ENCODE assay signal across 7 mouse cellular contexts in the genomic region with DNA sequence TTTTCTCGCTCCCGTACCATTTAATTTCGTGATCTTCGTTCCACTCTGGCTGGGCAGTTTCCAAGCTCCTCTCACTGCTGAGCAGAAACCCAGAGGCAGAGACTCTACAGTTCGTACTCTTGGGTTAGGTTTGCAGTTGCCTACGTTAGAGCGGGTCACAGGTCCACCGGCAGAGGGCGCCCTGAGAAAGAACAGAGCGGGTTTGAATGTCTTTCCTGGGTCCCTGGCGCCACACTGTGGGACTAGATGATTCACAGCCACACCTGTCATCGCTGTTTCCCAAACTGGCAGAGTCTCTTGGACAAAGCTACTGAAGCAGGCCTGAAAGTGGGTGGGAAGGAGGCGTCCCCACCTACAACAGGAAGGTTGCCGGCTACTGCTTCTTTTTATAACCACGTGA.
DNase-seq lines count a peak whose midpoint lies in the region; ATAC-seq and TF ChIP-seq lines count a peak whose summit lies in the region.

No protein-coding gene starts in this region.

- no peak for TF ChIP-seq POLR2A in spleen, adult 2 months (IDR thresholded peaks at IDR 0.05; ENCODE audit: low read depth, low read length)

- H3K27me3 ChIP-seq in midbrain, embryonic 12.5 days: peaks cover 92% of the 10 kb centered on the region
- H3K27me3 ChIP-seq in spleen, adult 2 months (ENCODE audit: control insufficient read depth, insufficient read depth, low read length): peaks cover 14% of the 10 kb centered on the region

- ATAC-seq in inflammation-experienced regulatory T-cells, adult 6 months: peak; percentile 38
- peak; percentile 53 for ATAC-seq in midbrain, embryonic 12.5 days (ENCODE audit: low FRiP score, low read depth)

- TF ChIP-seq CTCF in spleen, adult 2 months (IDR thresholded peaks at IDR 0.05; ENCODE audit: extremely low read depth, insufficient read depth, insufficient read length, insufficient replicate concordance): peak; percentile 63; the same call in 1 of the 2 replicates

- 0 out of 2 replicates have a peak overlapping the region, but pooled peaks have one; percentile 1 for H3K9ac ChIP-seq in midbrain, embryonic 12.5 days (replicated peaks)

- no peaks in the 10 kb centered on the region for H3K36me3 ChIP-seq in midbrain, embryonic 12.5 days
- no peaks in the 10 kb centered on the region for H3K36me3 ChIP-seq in spleen, adult 2 months (ENCODE audit: control insufficient read depth, insufficient read depth, low read length)

- intact Hi-C loops in left cerebral cortex, postnatal 10 days (cut with DNase I): loop anchor here (2.0 kb wide), 1 partner anchor 48 kb away; no protein-coding TSS in a partner anchor

- peaks cover 85% of the 10 kb centered on the region for H3K4me1 ChIP-seq in midbrain, embryonic 12.5 days
- H3K4me1 ChIP-seq in spleen, adult 2 months (ENCODE audit: control insufficient read depth, insufficient read depth, insufficient read length): peaks cover 3% of the 10 kb centered on the region; the same call in 1 of the 2 replicates

- DNase-seq in T-cell, adult 2 months (ENCODE audit: low spot score): peak; percentile 53
- DNase-seq in cerebellum, adult 9-11 months: peak; percentile 92
- DNase-seq in frontal cortex, postnatal 36 days (ENCODE audit: low spot score in 2 of 2): peak; percentile 95 to 98
- peak; percentile 91 to 93 for DNase-seq in left cerebral cortex, postnatal 10 days (ENCODE audit: extremely low spot score in 1 of 2, low spot score in 2 of 2)
- peak; percentile 8 to 57 for DNase-seq in spleen, adult 2 months (ENCODE audit: low read depth in 1 of 2, low spot score in 2 of 2)

- H3K27ac ChIP-seq in midbrain, embryonic 12.5 days (replicated peaks): peak overlapping the region; percentile 80
- no peak overlapping the region for H3K27ac ChIP-seq in spleen, adult 2 months (ENCODE audit: insufficient read depth, low read length)

- 0 out of 2 replicates have a peak overlapping the region, but pooled peaks have one; percentile 6 for H3K4me2 ChIP-seq in midbrain, embryonic 12.5 days (replicated peaks)

- no peak overlapping the region for H3K4me3 ChIP-seq in midbrain, embryonic 12.5 days
- no peak overlapping the region for H3K4me3 ChIP-seq in spleen, adult 2 months (ENCODE audit: extremely low read depth, insufficient read depth, insufficient read length)

- H3K9me3 ChIP-seq in midbrain, embryonic 12.5 days: no peaks in the 10 kb centered on the region

- WGBS in midbrain, embryonic 12.5 days: 2% methylated on average over 15 of the region's 15 CpGs
- 3% methylated on average over 15 of the region's 15 CpGs for WGBS in spleen, adult 2 months

Comparison
In these comparisons a context has a peak if more than half of its experiments do, and no peak if none do; other contexts are left out.
1. DNase-seq: peak in every context shown above with its lines; median percentile 96 in frontal cortex, postnatal 36 days; 92 in cerebellum, adult 9-11 months; 92 in left cerebral cortex, postnatal 10 days; 53 in T-cell, adult 2 months; 32 in spleen, adult 2 months.